Mouse (Mus musculus): ENCODE results near the gene Pde5a. TPM values are rescaled to one million over a fixed set of nuclear protein-coding genes. Genes with fewer than 3 reads are reported as not detected.
A peak's percentile ranks its signal among the peaks of the same experiment; 100 is the strongest.

The Pde5a gene
- polyA plus RNA-seq, 1 experiment: 10.7 TPM

- 95% methylated on average over 11 of the region's 11 CpGs for WGBS
These were observed 99.7 kb downstream of the Pde5a start for GRCm38 (mm10) chr3:122828270-122829058.

GRCm38 (mm10) chr3:122834519-122834918 is 105.8 kb downstream of the Pde5a start:
- no peak for DNase-seq (ENCODE audit: low read depth, low spot score)
- WGBS: 63% methylated on average over 5 of the region's 5 CpGs

More at GRCm38 (mm10) chr3:122828270-122829058, 99.7 kb downstream of the Pde5a start:
- DNase-seq (ENCODE audit: low read depth, low spot score): no peak

DNA sequence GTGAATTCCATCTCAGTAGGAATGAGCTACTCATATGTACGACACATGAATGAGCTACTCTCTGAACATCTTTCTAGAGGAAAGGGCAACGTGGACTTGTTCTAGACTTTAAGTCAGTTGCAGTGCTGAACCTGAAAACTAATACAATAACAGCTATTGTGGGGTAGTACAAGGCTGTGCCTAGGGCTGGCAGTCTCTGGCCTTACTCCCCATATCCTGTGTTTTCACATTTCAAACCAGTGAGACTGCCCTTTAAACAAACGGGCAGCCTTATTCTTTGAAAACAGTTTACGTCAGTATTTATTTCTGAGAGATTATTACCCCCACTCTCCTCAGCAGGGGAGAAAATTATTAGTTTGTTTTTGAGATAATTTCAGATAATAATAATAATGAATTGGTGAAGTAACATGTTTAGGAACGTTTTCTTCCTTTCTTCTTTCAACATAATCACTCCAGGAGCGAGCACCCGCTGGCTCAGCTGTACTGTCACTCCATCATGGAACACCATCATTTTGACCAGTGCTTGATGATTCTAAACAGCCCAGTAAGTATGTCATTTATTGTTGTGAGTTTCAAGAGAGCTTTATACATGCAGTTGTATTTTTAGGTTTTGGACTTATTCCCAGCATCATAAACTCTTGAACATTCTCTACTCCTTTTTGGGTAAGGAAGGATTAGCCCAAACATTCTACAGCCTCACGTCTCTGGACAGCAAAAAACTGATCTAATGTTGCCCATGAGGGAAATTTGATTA is 106.5 kb downstream of the Pde5a start:
- 69% methylated on average over 8 of the region's 8 CpGs for WGBS
- DNase-seq (ENCODE audit: low read depth, low spot score): no peak

GRCm38 (mm10) chr3:122837639-122838038 is 108.9 kb downstream of the Pde5a start:
- DNase-seq (ENCODE audit: low read depth, low spot score): no peak
- WGBS: 75% methylated on average over 2 of the region's 2 CpGs

DNA sequence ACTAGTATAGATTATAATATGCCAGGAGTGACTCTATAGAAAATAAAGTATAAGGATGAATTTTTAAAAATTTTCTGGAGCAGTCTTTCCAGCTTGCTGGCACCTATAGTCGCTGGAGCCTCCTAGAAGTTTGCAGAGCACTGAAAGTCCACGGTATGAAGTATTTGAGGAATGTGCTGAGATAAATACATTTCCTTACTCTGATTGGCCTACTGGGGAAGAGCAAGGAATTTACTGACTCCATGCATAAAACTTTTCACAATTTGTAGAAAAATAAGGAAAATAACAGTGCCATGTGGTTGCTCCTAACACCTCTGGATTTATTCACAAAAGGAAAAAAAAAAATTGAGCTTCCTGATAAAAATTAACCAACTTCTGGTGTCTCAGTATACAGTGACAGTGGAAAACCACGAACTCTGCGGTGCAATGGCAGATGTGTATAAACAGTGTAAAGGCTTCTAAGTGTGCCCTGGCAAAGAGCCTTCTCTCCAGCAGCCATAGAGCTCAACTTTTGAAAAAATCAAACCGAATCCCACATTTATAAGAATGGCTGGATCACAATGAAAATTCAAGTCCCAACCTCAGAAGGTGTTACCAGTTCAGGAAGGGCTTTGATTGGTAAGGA is 119.8 kb downstream of the Pde5a start:
- DNase-seq (ENCODE audit: low read depth, low spot score): no peak
- 51% methylated on average over 5 of the region's 5 CpGs for WGBS

DNA sequence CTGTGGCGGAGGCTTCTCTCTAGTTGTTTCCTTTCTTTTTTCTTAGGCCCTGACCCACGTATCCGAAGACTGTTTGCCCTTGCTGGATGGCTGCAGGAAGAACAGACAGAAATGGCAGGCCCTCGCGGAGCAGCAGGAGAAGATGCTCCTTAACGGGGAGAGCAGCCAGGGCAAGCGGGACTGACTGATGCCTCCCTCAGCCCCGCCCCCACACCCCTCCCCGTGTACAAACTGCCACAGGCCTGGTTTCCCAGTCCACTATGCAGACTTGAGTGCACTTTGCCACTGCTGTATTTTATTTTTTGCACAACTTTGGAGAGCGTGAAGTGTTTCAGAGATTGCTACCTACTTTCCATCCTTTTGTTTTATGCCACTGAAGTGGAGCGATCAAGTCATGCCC is 126.4 kb downstream of the Pde5a start:
- no peak for DNase-seq (ENCODE audit: low read depth, low spot score)
- 73% methylated on average over 11 of the region's 11 CpGs for WGBS

GRCm38 (mm10) chr3:122859829-122860228 is 131.1 kb downstream of the Pde5a start:
- 50% methylated on average over 2 of the region's 2 CpGs for WGBS
- DNase-seq (ENCODE audit: low read depth, low spot score): no peak

GRCm38 (mm10) chr3:122860573-122861498 is 132.1 kb downstream of the Pde5a start:
- no peak for DNase-seq (ENCODE audit: low read depth, low spot score)

DNA sequence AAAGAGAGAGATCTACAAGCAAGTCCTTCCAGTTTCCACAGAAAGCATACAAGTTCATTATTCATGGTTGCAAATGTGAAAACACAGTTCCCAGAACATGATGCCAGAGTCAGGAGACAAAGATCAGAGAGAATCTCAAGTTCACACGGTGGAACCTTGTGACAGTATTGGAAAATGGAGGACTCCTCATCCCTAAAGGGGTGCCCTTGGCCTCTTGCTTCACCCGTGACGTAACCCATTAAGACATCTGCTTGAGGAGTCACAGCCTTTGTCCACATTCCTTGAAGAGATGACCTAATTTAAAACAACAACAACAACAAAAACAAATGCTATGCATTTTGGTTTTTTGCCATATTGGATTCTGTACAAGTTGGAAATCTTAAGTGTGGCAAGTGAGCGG is 136.3 kb downstream of the Pde5a start:
- no peak for DNase-seq (ENCODE audit: low read depth, low spot score)
- WGBS: 75% methylated on average over 4 of the region's 4 CpGs

More at GRCm38 (mm10) chr3:122860573-122861498, 132.1 kb downstream of the Pde5a start:
- 32% methylated on average over 12 of the region's 12 CpGs for WGBS

DNA sequence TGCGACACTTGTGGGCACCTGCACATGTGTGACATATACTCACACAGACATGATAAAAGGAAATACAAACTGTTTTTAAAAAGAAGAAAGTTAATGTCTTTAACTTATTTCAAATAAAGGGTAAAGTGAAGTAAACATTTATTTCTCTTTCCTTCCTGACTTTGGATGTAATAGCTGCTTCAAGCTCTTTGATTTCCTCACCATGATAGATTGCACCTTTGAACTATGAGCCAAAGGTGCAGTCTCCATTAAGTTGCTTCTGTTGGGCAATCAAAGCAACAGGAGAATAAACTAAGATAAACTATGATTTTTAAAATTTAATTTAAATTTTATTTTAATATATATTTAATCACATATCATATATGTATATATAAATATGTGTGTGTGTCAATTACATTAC is 139.5 kb downstream of the Pde5a start:
- WGBS: 100% methylated on average over 1 of the region's 1 CpGs
- no peak for DNase-seq (ENCODE audit: low read depth, low spot score)

DNA sequence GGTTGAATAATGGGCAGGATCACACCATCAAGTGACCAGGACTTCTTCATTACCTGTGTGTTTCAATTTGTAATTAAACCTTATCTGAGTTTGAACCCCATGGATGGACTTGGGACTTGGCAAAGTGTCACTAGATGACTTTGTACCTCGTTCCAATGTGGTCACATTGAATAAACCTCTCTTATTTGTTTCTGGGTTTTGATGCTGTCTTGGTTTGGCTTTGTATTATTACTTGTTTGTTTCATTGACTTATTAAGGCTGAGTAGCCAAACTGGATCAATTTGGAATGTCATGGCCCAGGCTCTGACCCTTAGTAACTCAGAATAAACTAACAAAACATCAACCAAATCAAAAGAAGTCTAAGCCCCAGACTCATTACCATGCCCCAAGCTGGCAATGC is 142.8 kb downstream of the Pde5a start:
- 46% methylated on average over 1 of the region's 1 CpGs for WGBS
- DNase-seq (ENCODE audit: low read depth, low spot score): no peak

DNA sequence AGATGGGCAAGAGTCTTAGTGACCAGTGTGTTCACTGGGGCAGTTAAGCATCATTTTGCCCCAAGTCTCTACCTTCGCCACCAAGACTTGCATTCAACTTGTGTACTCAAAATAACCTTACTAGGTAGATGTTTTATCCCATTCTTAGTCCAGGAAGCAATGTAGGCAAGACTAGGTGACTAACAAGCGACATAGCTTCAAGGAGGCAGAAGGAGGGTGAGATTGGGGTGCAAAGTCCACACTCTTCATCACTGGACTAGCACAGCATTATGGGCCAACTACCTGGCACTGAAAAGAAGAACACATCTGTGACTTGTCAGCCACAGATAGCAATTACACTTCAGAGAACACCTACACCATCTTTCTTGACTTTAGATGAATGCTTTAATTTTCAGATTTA is 148.1 kb downstream of the Pde5a start:
- no peak for DNase-seq (ENCODE audit: low read depth, low spot score)
- WGBS: 60% methylated on average over 2 of the region's 2 CpGs

GRCm38 (mm10) chr3:122877543-122877942 is 148.8 kb downstream of the Pde5a start:
- no peak for DNase-seq (ENCODE audit: low read depth, low spot score)
- 56% methylated on average over 3 of the region's 3 CpGs for WGBS

- 37% methylated on average over 8 of the region's 8 CpGs for WGBS
- peak; percentile 75 for DNase-seq (ENCODE audit: low read depth, low spot score)
These were observed 150.1 kb downstream of the Pde5a start for GRCm38 (mm10) chr3:122878705-122879315.

DNA sequence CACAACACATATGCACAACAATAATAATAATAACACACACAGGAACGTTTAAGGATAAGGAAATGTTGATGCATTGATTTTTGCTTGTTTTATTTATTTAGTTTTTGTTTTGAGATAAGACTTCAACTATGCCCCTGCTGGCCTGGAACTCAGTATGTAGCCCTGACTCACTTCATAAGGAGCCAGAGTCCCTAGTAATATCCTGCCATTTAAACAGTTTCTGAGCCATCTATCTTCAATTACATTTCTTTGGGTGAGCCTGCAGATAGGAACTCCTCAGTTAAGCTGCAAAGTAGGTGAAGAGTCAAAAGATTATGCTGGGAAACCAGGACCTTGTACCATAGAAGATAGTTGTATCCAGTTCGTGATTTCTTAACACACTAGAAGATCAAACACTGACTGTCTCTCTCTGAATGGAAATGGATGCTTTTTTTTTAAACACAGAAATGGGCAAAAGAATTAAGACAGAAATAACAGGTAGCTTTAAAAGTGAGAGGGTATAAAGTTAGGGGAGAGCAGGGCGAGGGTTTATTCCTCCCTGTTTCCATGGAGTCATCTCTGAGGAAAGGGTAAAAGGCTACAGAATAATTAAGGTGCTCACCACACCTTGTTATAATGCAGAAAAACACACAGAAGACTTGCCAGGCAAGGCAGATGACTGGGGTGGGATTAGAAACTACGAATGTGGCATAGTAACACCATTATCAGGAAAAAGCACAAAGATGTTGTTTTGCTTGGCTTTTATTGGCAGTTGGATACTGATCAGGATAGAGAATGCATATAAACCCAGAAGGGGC is 159.0 kb downstream of the Pde5a start:
- peak; percentile 72 for DNase-seq (ENCODE audit: low read depth, low spot score)
- WGBS: 33% methylated on average over 4 of the region's 4 CpGs

DNA sequence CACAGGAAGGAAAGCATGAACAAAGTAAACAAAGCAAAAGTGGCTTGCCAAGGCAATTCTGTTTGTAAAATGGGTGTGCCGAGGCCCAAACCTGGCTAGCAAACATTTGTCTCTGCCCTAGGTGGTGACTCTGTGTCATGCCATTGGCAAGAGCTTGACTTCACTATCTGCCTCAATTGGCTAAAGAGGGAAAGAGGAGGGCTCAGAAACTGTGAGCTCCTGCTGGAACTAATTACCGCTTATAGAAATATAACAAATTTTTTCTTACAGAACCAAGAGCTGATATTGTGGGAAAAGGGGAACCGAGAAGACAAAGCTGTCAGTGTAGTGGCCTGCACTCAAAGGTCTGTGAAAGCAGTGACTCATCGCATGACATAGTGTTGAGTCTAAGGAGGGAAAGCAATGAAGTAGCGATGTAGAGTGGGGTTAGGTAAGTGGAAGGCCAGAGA is 159.6 kb downstream of the Pde5a start:
- 18% methylated on average over 5 of the region's 5 CpGs for WGBS
- no peak for DNase-seq (ENCODE audit: low read depth, low spot score)

DNA sequence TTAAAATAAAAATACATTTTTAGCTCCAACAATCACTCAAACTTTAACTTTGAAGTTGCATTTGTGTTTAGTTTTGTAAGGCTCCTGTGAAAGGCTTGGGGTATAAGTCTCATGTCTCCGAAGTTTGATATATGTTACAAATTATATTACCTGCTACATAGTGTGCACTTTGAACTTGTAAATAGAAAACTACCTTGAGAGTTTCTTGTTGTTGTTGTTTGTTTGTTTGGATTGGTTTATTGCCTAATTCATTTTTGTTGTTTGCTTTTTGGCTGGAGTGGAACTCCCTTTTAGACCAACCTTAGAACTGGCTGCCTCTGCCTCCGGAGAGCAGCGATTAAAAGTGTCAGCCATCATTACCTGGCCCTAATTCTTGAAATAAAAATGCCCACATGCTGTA is 166.0 kb downstream of the Pde5a start, which contains the start of gene Fabp2:
Gene Fabp2 (plus strand): TSS at position 301 of the 400 bp plus-strand sequence.
- WGBS: 36% methylated on average over 3 of the region's 3 CpGs
- no peak for DNase-seq (ENCODE audit: low read depth, low spot score)

DNA sequence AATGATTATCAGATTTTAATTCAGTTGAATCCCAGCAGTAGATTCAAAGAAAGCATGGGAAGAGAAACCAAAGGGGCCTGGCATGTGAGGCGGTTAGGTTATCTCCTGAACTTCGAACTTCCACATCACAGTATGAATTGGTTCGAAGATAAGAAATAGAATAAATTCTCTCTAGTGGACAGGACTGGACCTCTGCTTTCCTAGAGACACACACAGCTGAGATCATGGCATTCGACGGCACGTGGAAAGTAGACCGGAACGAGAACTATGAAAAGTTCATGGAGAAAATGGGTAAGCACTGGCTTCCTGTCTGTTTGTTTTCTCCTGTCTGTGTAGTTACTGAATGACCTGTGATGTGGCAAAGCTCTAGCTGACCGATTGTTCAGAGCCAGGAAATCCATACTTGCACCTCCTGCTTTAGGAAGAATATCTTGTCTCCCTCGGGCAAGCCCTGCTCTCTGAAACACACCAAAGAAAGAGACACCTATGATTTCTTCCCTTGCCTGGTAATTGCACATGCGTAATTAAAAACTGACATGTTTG is 166.5 kb downstream of the Pde5a start:
- WGBS: 29% methylated on average over 11 of the region's 11 CpGs
- DNase-seq (ENCODE audit: low read depth, low spot score): no peak
